13 mouse cellular contexts compared by ENCODE assay signal in genomic region chr13:73009547-73010475, GRCm38 (mm10).
A peak's percentile ranks its signal among the peaks of the same experiment; 100 is the strongest.
DNase-seq lines count a peak whose midpoint lies in the region; ATAC-seq and TF ChIP-seq lines count a peak whose summit lies in the region.
"Had no signal": no experiment of that assay in that cellular context is flagged by ENCODE, and none has a peak within 500 bp of the region (broad histone marks: within the 10 kb centered on the region; RNA-seq: fewer than 3 reads in every experiment).

No protein-coding gene starts in this region.

- H3K27ac ChIP-seq in midbrain, embryonic 11.5 days (ENCODE audit: low read depth, low read length) = no peak overlapping the region
- no peak overlapping the region for H3K27ac ChIP-seq in midbrain, embryonic 10.5 days (replicated peaks)
- no peak overlapping the region for H3K27ac ChIP-seq in hindbrain, postnatal 0 days
- H3K27ac ChIP-seq in neural tube, embryonic 13.5 days (replicated peaks) = no peak overlapping the region; the same call in 1 of the 2 replicates
- H3K27ac ChIP-seq: liver, embryonic 12.5 days had no signal

- no peak for TF ChIP-seq CTCF in hindbrain, postnatal 0 days (IDR thresholded peaks at IDR 0.05; ENCODE audit: low read depth)

- no peaks in the 10 kb centered on the region for H3K4me1 ChIP-seq in midbrain, embryonic 11.5 days (ENCODE audit: control insufficient read depth, insufficient read depth, low read length)
- H3K4me1 ChIP-seq in midbrain, embryonic 10.5 days = 0 out of 2 replicates have a peak, but pooled peaks cover 3% of the 10 kb centered on the region
- no peaks in the 10 kb centered on the region; the same call in 1 of the 2 replicates for H3K4me1 ChIP-seq in hindbrain, postnatal 0 days (ENCODE audit: insufficient read depth, low read length)
- peaks cover 18% of the 10 kb centered on the region for H3K4me1 ChIP-seq in neural tube, embryonic 13.5 days (replicated peaks)
- H3K4me1 ChIP-seq: liver, embryonic 12.5 days had no signal

- 84% methylated on average over 15 of the region's 15 CpGs for WGBS in midbrain, embryonic 11.5 days
- WGBS in midbrain, embryonic 10.5 days = 87% methylated on average over 15 of the region's 15 CpGs
- WGBS in hindbrain, postnatal 0 days = 78% methylated on average over 15 of the region's 15 CpGs
- WGBS in neural tube, embryonic 13.5 days = 74% methylated on average over 15 of the region's 15 CpGs

- no peaks in the 10 kb centered on the region for H3K36me3 ChIP-seq in midbrain, embryonic 11.5 days (ENCODE audit: control insufficient read depth, insufficient read depth, low read length)
- H3K36me3 ChIP-seq in midbrain, embryonic 10.5 days = no peaks in the 10 kb centered on the region
- no peaks in the 10 kb centered on the region for H3K36me3 ChIP-seq in hindbrain, postnatal 0 days (ENCODE audit: insufficient read depth, low read length)
- no peaks in the 10 kb centered on the region for H3K36me3 ChIP-seq in neural tube, embryonic 13.5 days
- H3K36me3 ChIP-seq: G1E; liver, embryonic 12.5 days had no signal

- H3K27me3 ChIP-seq in midbrain, embryonic 11.5 days (ENCODE audit: control insufficient read depth, insufficient read depth, low read length) = peaks cover 3% of the 10 kb centered on the region
- H3K27me3 ChIP-seq in midbrain, embryonic 10.5 days (ENCODE audit: low read depth, poor library complexity, severe bottlenecking) = no peaks in the 10 kb centered on the region; the same call in 1 of the 2 replicates
- no peaks in the 10 kb centered on the region for H3K27me3 ChIP-seq in hindbrain, postnatal 0 days (ENCODE audit: insufficient read depth, low read length)
- peaks cover 18% of the 10 kb centered on the region for H3K27me3 ChIP-seq in neural tube, embryonic 13.5 days
- H3K27me3 ChIP-seq: liver, embryonic 12.5 days had no signal

- H3K4me2 ChIP-seq in midbrain, embryonic 11.5 days = no peak overlapping the region
- peak overlapping the region; percentile 42 for H3K4me2 ChIP-seq in hindbrain, postnatal 0 days (ENCODE audit: low read depth, low read length)
- peak overlapping the region; percentile 43 for H3K4me2 ChIP-seq in neural tube, embryonic 13.5 days
- H3K4me2 ChIP-seq: liver, embryonic 12.5 days had no signal

- H3K9ac ChIP-seq in midbrain, embryonic 11.5 days (ENCODE audit: low read length) = no peak overlapping the region
- H3K9ac ChIP-seq in hindbrain, postnatal 0 days (replicated peaks; ENCODE audit: low read length) = no peak overlapping the region
- no peak overlapping the region for H3K9ac ChIP-seq in neural tube, embryonic 13.5 days
- H3K9ac ChIP-seq: liver, embryonic 12.5 days had no signal

- no peak overlapping the region for H3K4me3 ChIP-seq in midbrain, embryonic 11.5 days (ENCODE audit: low read depth, low read length)
- no peak overlapping the region for H3K4me3 ChIP-seq in midbrain, embryonic 10.5 days
- H3K4me3 ChIP-seq in hindbrain, postnatal 0 days (ENCODE audit: low read length) = peak overlapping the region; percentile 9; the same call in 1 of the 2 replicates
- 0 out of 2 replicates have a peak overlapping the region, but pooled peaks have one; percentile 3 for H3K4me3 ChIP-seq in neural tube, embryonic 13.5 days
- H3K4me3 ChIP-seq: liver, embryonic 12.5 days had no signal

- peak; percentile 78 for DNase-seq in heart, adult 11 months
- no peak for DNase-seq in heart, postnatal 4 days
- DNase-seq in midbrain, embryonic 11.5 days (ENCODE audit: low spot score, missing footprints) = peak; percentile 81
- no peak for DNase-seq in midbrain, embryonic 10.5 days (ENCODE audit: low spot score)
- no peak for DNase-seq in hindbrain, postnatal 0 days (ENCODE audit: low spot score)
- no peak for DNase-seq in cerebellum, postnatal 14 days
- DNase-seq in gastrocnemius, postnatal 4 days (ENCODE audit: low spot score in 2 of 2) = no peak
- DNase-seq: adrenal gland, postnatal 36 days; gastrocnemius, postnatal 25 days; thymus, adult 2 months had no signal

- ATAC-seq in midbrain, embryonic 11.5 days (ENCODE audit: low FRiP score) = no peak; the same call in 1 of the 2 replicates
- ATAC-seq in hindbrain, postnatal 0 days = peak; percentile 40; the same call in 1 of the 2 replicates
- ATAC-seq in neural tube, embryonic 13.5 days (ENCODE audit: low read depth) = peak; percentile 44
- ATAC-seq: liver, embryonic 12.5 days had no signal

- no peaks in the 10 kb centered on the region for H3K9me3 ChIP-seq in midbrain, embryonic 11.5 days (ENCODE audit: control insufficient read depth, low read length)
- no peaks in the 10 kb centered on the region for H3K9me3 ChIP-seq in midbrain, embryonic 10.5 days (replicated peaks)
- no peaks in the 10 kb centered on the region for H3K9me3 ChIP-seq in hindbrain, postnatal 0 days (ENCODE audit: low read length)
- H3K9me3 ChIP-seq in neural tube, embryonic 13.5 days = no peaks in the 10 kb centered on the region
- H3K9me3 ChIP-seq: liver, embryonic 12.5 days had no signal

Comparison
In these comparisons a context has a peak if more than half of its experiments do, and no peak if none do; other contexts are left out.
1. DNase-seq: peak in heart, adult 11 months (single experiment) and midbrain, embryonic 11.5 days (single experiment); none in heart, postnatal 4 days (single experiment), midbrain, embryonic 10.5 days (single experiment), hindbrain, postnatal 0 days (single experiment), cerebellum, postnatal 14 days (0 of 2) and gastrocnemius, postnatal 4 days (0 of 2).
2. H3K4me3 ChIP-seq: peak in hindbrain, postnatal 0 days (single experiment) and neural tube, embryonic 13.5 days (single experiment); none in midbrain, embryonic 11.5 days (single experiment) and midbrain, embryonic 10.5 days (single experiment).